Mouse (Mus musculus) liver, postnatal 0 days (tissue): ENCODE data around the gene Myo5a.

Experiments used
- CTCF ChIP-seq: sonication (generic); IDR thresholded peaks from 2 replicates; pipeline ENCODE4 v1.5.1; 2016; ENCODE audit warnings: antibody characterized with exemption, low read depth
- EP300 ChIP-seq: IDR thresholded peaks from 2 replicates; pipeline ENCODE4 v1.6.1; 2016; ENCODE audit warnings: antibody characterized with exemption, low read depth, mild to moderate bottlenecking

DNA sequence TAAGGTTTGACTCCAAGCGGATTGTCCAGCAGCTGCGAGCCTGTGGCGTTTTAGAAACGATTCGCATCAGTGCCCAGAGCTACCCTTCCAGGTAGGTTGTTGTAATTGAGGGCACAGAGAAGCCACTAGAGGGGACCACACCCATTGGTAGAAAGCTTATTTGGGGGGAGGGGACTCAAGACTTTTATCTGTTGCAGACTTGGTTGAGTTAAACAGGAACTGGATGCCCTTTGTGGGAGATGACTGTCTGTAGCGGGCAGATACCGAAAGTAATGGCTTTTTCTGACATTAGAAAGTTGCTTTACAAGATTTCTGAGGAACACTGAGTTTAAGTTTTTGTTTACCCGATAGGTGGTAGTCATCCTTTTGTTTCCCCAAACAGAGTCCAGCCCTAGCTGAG is 200.7 kb downstream of the Myo5a start:
- no peak for TF ChIP-seq EP300
- no peak for TF ChIP-seq CTCF
